Mouse (Mus musculus): ENCODE measurements around the gene Ift57. TPM values are rescaled to one million over a fixed set of nuclear protein-coding genes. Genes with fewer than 3 reads are reported as not detected.

Ift57 gene
- total and polyA plus RNA-seq, 3 experiments = 13.3 to 28.8 (median 21.3) TPM

DNA sequence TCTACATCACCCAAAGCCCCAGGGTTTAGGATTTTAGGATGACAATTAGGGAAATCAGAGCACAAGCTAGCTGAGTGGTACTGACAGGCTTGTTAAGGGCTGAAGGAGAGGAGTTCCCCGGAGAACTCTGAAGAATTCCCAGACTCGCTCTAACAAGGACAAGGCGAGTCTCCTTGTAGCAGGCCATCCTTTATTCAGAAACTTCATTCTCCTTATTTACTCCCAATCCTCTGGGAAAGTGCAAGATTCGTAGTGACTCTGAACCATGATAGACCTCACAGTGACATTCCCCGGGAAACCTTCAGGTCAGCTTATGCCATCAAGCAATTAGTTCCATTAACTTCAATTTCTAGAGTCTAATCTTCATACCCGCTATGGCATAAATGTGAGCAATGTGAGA lies 36.8 kb upstream of the Ift57 start:
- no peak overlapping the region for H3K4me2 ChIP-seq (ENCODE audit: insufficient read depth, low read depth, poor library complexity, severe bottlenecking)
- H3K9me3 ChIP-seq (replicated peaks; ENCODE audit: low read length) = no peaks in the 10 kb centered on the region
- H3K9ac ChIP-seq (ENCODE audit: insufficient read depth, low read depth) = no peak overlapping the region
- no peak for DNase-seq (ENCODE audit: extremely low read depth)
- TF ChIP-seq NRF1 (IDR thresholded peaks at IDR 0.05; ENCODE audit: low read depth, low read length) (no peak), RCOR1 (conservative IDR thresholded peaks at IDR 0.05; ENCODE audit: low read depth, low read length) (no peak), JUN (IDR thresholded peaks at IDR 0.05; ENCODE audit: insufficient read depth, low read depth, low read length) (no peak), EP300 (IDR thresholded peaks at IDR 0.05; ENCODE audit: low read length) (no peak), USF1 (IDR thresholded peaks at IDR 0.05; ENCODE audit: low read depth, low read length) (no peak), CTCF (conservative IDR thresholded peaks at IDR 0.05 in 1 of 2, IDR thresholded peaks at IDR 0.05 in 1 of 2; ENCODE audit: low read depth in 2 of 2, low read length in 2 of 2) (no peak), PAX5 (IDR thresholded peaks at IDR 0.05; ENCODE audit: low read length) (no peak), E2F4 (IDR thresholded peaks at IDR 0.05; ENCODE audit: insufficient replicate concordance, low read depth, low read length) (no peak), MAZ (IDR thresholded peaks at IDR 0.05; ENCODE audit: low read depth, low read length) (no peak), RAD21 (IDR thresholded peaks at IDR 0.05; ENCODE audit: low read depth, low read length) (no peak), SMC3 (IDR thresholded peaks at IDR 0.05; ENCODE audit: low read depth, low read length) (no peak), BHLHE40 (IDR thresholded peaks at IDR 0.05; ENCODE audit: low read depth, low read length) (no peak), MYC (IDR thresholded peaks at IDR 0.05; ENCODE audit: low read depth, low read length) (no peak), HCFC1 (IDR thresholded peaks at IDR 0.05; ENCODE audit: low read depth, low read length) (no peak), MEF2A (IDR thresholded peaks at IDR 0.05; ENCODE audit: borderline replicate concordance, low read depth, low read length) (no peak), MAX (IDR thresholded peaks at IDR 0.05; ENCODE audit: low read length) (no peak), IRF4 (IDR thresholded peaks at IDR 0.05; ENCODE audit: low read depth, low read length) (no peak), ZKSCAN1 (IDR thresholded peaks at IDR 0.05; ENCODE audit: borderline replicate concordance, low read depth, low read length) (no peak)
- dilution Hi-C loops (cut with MboI; ENCODE audit: extremely low pct_ligation_motif_present, extremely low pct_unique_long_range_greater_than_20kb, low sequenced_read_pairs) = no loop called here
- in situ Hi-C loops (cut with MboI; ENCODE audit: low pct_ligation_motif_present, low pct_unique_long_range_greater_than_20kb, low sequenced_read_pairs) = no loop called here
- H3K36me3 ChIP-seq (replicated peaks in 1 of 2; ENCODE audit: control insufficient read depth in 1 of 2, insufficient read depth in 1 of 2, low read length in 1 of 2) = no peaks in the 10 kb centered on the region
- 0 out of 4 replicates have a peak, but pooled peaks cover 0 to 5% of the 10 kb centered on the region in 2 experiments for H3K4me1 ChIP-seq (ENCODE audit: control insufficient read depth in 1 of 2, insufficient read depth in 2 of 2)
- no peaks in the 10 kb centered on the region for H3K79me2 ChIP-seq (replicated peaks; ENCODE audit: control insufficient read depth, extremely low read depth, insufficient read depth, poor library complexity, severe bottlenecking)
- H3K27me3 ChIP-seq (replicated peaks) = no peaks in the 10 kb centered on the region
- H3K4me3 ChIP-seq (replicated peaks in 1 of 3; ENCODE audit: low read depth in 2 of 3, low read length in 2 of 3, poor library complexity in 1 of 3) = no peak overlapping the region
- H3K27ac ChIP-seq (ENCODE audit: insufficient read depth, low read depth) = no peak overlapping the region

DNA sequence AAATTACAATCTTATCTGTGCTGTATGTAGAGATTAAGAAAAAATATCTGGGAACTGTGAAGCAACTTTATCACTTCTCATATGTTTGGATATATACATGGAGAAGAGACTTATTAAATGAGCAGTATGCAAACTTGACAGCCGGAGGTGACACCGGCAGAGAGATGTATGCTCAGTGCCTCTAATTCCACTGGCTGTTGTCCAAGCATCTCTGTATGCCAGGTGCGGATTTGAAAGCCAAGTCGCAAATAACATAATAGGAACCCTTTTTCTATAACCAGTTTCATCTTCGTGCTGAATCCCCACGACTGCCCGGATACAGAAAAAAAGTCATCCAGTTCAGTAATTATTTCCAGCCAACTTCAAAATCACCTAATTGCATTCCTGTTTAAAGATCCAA lies 34.4 kb upstream of the Ift57 start:
- in situ Hi-C loops (cut with MboI; ENCODE audit: low pct_ligation_motif_present, low pct_unique_long_range_greater_than_20kb, low sequenced_read_pairs) (no loop called here), dilution Hi-C loops (cut with MboI; ENCODE audit: extremely low pct_ligation_motif_present, extremely low pct_unique_long_range_greater_than_20kb, low sequenced_read_pairs) (no loop called here)
- H3K9ac ChIP-seq (ENCODE audit: insufficient read depth, low read depth) = no peak overlapping the region
- DNase-seq (ENCODE audit: extremely low read depth) = no peak
- no peak overlapping the region for H3K4me2 ChIP-seq (ENCODE audit: insufficient read depth, low read depth, poor library complexity, severe bottlenecking)
- H3K4me3 ChIP-seq (replicated peaks in 1 of 3; ENCODE audit: low read depth in 2 of 3, low read length in 2 of 3, poor library complexity in 1 of 3) = no peak overlapping the region
- H3K27me3 ChIP-seq (replicated peaks) = no peaks in the 10 kb centered on the region
- 0 out of 4 replicates have a peak, but pooled peaks cover 0 to 5% of the 10 kb centered on the region in 2 experiments for H3K4me1 ChIP-seq (ENCODE audit: control insufficient read depth in 1 of 2, insufficient read depth in 2 of 2)
- H3K36me3 ChIP-seq (replicated peaks in 1 of 2; ENCODE audit: control insufficient read depth in 1 of 2, insufficient read depth in 1 of 2, low read length in 1 of 2) = no peaks in the 10 kb centered on the region
- no peak for TF ChIP-seq MAX (IDR thresholded peaks at IDR 0.05; ENCODE audit: low read length)
- TF ChIP-seq ELF1 (IDR thresholded peaks at IDR 0.05; ENCODE audit: low read depth, low read length) = no peak
- no peak for TF ChIP-seq CHD2 (IDR thresholded peaks at IDR 0.05; ENCODE audit: low read length)
- no peak for TF ChIP-seq USF2 (conservative IDR thresholded peaks at IDR 0.05; ENCODE audit: low read depth, low read length)
- TF ChIP-seq SMC3 (IDR thresholded peaks at IDR 0.05; ENCODE audit: low read depth, low read length) = no peak
- no peak for TF ChIP-seq IRF4 (IDR thresholded peaks at IDR 0.05; ENCODE audit: low read depth, low read length)
- no peak for TF ChIP-seq MYC (IDR thresholded peaks at IDR 0.05; ENCODE audit: low read depth, low read length)
- no peak for TF ChIP-seq TBP (conservative IDR thresholded peaks at IDR 0.05; ENCODE audit: low read depth, low read length)
- TF ChIP-seq MEF2A (IDR thresholded peaks at IDR 0.05; ENCODE audit: borderline replicate concordance, low read depth, low read length) = no peak
- no peak for TF ChIP-seq SIN3A (IDR thresholded peaks at IDR 0.05; ENCODE audit: low read length)
- TF ChIP-seq USF1 (IDR thresholded peaks at IDR 0.05; ENCODE audit: low read depth, low read length) = no peak
- no peak for TF ChIP-seq JUND (conservative IDR thresholded peaks at IDR 0.05; ENCODE audit: low read depth, low read length)
- no peaks in the 10 kb centered on the region for H3K79me2 ChIP-seq (replicated peaks; ENCODE audit: control insufficient read depth, extremely low read depth, insufficient read depth, poor library complexity, severe bottlenecking)
- no peak overlapping the region for H3K27ac ChIP-seq (ENCODE audit: insufficient read depth, low read depth)
- no peaks in the 10 kb centered on the region for H3K9me3 ChIP-seq (replicated peaks; ENCODE audit: low read length)

Data from CH12.LX (cell line).